Mouse (Mus musculus) layer of hippocampus, adult 6 months (tissue): ENCODE data around the gene Rbm42. TPM values are rescaled to one million over a fixed set of nuclear protein-coding genes. Genes with fewer than 3 reads are reported as not detected.

ENCODE experiments used
- long read RNA-seq, 2 experiments: library from polyadenylated mRNA; unstranded; transcript quantifications; one replicate each; pipeline ENCODE4 v2.0.0; 2019 to 2020
- polyA plus RNA-seq: library from polyadenylated mRNA; unstranded; fragments of <200 nt; fragmentation: Nextera tagmentation; gene quantifications from 2 replicates; pipeline ENCODE4 v1.2.3, GENCODE M21; 2021

Gene Rbm42
- polyA plus RNA-seq: 136 and 146 TPM in 2 replicates
- long read RNA-seq, experiment 1, transcript Rbm42-202 (9 exons, 1,526 nt): major isoform, 133 of 285 reads
- long read RNA-seq, experiment 1, transcript Rbm42-201 (10 exons, 1,784 nt): minor isoform, 115 of 285 reads
- long read RNA-seq, experiment 1, partial matches to known transcripts: 24 of 285 reads
- long read RNA-seq, experiment 1, other reads (novel, unspliced or antisense): 13 of 285 reads
- long read RNA-seq, experiment 2, transcript Rbm42-201 (10 exons, 1,784 nt): minor isoform, 313 of 662 reads
- long read RNA-seq, experiment 2, transcript Rbm42-202 (9 exons, 1,526 nt): major isoform, 321 of 662 reads
- long read RNA-seq, experiment 2, partial matches to known transcripts: 4 of 662 reads
- long read RNA-seq, experiment 2, other reads (novel, unspliced or antisense): 24 of 662 reads

GRCm38 (mm10) chr7:30649591-30650540, at the start of gene Rbm42:
Gene Rbm42, minus strand, starts transcription at chr7:30650317.

DNA sequence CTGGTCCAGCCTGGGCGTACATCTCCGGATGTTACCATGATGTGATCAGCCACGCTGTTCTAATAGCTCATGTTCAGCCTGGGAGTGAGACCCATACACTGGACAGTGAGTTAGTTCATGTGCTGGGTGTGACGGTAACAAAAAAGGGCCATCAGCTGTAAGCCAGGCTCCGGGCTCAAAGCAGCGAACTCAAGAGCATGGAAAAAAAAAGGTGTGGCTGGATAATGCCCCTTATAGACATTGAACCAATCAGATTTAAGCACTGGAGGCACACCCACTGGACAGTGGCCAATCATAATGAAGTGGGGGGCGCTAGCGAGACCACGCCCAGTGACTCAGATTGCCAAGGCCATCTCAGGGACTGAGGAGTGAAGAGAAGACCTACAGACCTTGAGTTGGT, 48.5 kb upstream of the Rbm42 start, which contains the start of gene 2200002J24Rik:
TSS of gene 2200002J24Rik (plus strand) at position 338 of the 400 bp plus-strand sequence.

GRCm38 (mm10) chr7:30671480-30671879, 21.4 kb upstream of the Rbm42 start, which contains the start of gene Pmis2:
Gene Pmis2, minus strand, starts transcription at chr7:30671605.

DNA sequence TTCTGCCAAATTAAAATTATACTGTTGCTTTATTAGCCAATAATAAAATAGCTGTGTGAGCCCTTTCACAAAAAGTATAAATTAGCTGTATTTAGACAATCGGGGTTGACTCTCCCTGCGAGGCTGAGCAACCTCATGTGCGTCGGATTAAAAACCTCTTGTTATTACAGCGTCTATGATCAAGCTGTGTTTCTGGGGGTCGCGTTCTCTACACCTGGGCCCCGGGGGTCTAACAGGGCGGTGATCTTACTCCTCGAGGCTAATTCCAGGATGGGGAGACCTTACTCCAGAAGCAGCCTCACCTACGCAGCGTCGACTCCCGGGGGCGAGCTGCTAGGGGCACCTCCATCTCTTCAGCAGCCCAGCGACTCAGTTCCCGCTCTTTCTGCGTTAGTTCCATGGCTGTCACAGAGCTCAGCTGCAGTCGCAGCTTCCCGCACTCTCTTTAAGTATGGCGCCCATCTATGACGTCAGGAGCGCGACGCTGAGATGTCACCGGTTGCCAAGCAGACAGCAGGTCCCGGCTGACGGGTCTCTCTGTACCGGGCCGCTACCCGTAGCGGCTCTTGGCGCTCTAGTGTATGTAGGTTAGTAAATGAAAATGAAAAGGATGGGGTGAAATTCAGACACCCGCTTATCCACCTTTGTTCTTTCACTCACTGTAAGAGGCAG, 14.5 kb upstream of the Rbm42 start, which contains the start of gene Haus5:
TSS of gene Haus5 (minus strand) at position 466 of the 672 bp plus-strand sequence.

DNA sequence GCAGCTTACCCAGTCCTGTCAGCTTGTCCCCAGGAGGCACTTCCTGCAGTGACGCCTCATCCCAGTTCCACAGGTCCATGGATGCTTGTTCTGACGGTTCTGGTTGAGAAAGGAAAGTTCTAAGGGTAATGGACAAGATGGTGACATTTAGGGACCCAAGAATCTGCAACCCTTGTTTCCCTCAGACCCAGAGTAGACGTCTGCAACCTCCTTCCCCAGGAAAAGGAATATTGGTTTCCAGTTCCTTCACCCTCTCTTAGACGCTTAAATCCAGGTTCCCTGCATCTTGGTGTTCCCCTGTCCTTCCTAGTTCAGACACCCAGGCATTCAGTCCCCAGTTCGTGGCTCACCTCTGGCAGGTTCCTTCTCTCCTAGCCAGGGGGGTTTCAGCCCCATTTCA, 14.4 kb downstream of the Rbm42 start, which contains the start of gene Etv2:
TSS of gene Etv2 (minus strand) at position 101 of the 400 bp plus-strand sequence.

DNA sequence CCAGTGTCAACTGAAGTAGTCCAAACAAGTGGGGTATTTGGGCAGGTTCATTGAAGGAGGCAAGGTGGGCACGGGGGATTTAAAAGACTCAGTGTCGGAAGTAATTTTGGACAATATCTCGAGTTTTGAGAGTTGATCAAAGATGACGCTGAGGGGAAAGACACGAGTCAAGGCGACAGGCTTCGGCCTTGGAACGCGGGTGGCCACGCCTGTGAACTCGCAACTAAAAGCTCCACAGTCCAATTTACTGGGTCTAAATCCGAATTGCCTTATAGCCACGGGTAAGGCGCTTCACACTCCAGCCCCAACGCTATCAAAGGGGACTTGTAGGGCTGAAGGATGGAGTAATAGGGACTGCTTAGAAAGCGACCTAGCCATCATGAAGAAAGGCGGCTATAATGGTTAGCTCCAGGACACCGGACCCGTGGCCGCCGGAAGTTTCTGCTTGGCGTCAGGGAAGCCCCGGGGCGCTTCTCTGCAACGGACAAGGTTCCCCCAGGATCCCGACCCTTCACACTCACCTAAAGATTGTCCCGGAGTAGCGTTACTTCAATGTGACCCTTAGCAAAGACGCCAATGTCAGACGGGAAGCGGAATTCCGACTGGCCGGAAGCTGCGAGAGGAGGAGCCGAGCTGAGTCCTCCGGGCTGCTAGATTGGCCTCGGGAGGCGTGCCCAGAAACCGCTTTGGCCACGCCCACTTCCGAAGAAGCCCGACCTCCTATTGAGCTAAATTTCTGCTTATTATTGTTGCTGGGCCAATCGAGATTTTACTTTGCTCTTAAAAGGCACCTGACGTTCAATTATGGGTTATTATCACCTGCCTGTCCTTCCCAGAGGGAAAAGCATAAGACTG, 24.4 kb downstream of the Rbm42 start, which contains the start of gene Cox6b1:
TSS of gene Cox6b1 (minus strand) at position 622 of the 855 bp plus-strand sequence.

GRCm38 (mm10) chr7:30612654-30613402, 37.3 kb downstream of the Rbm42 start, which contains the start of gene Upk1a:
Gene Upk1a, minus strand, starts transcription at chr7:30612847.

DNA sequence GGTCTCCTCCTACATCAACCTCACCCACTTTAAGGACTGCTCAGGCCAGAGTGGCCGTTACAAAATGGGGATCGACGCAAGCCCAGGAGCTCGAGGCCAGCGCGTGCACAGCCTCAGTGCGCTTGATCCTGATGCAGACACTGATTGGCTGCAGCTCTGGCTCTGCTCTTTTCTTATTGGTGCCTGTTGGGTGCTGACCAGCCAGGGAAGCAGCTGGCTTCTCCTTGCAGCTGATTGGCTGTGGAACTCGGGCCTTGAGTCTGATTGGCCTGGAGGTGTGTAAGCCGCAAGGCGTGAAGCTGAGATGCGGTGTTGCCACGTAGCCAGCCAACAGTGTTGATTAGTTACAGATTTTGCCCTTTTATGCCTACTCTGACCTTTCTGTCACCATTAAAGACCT, 51.3 kb downstream of the Rbm42 start, which contains the start of gene Zbtb32:
TSS of gene Zbtb32 (minus strand) at position 124 of the 400 bp plus-strand sequence.

Other genes starting within 250 kb of the Rbm42 start
- gene Tyrobp, start 236.6 kb downstream of the Rbm42 start, polyA plus RNA-seq: 120 and 125 TPM in 2 replicates
- gene Hcst, start 230.5 kb downstream of the Rbm42 start, polyA plus RNA-seq: 2.7 and 3.0 TPM in 2 replicates
- gene Nfkbid, start 228.6 kb downstream of the Rbm42 start, polyA plus RNA-seq: 0.40 and 0.80 TPM in 2 replicates
- 316 and 379 TPM in 2 replicates for gene Aplp1, start 204.8 kb downstream of the Rbm42 start, polyA plus RNA-seq
- gene Kirrel2, start 192.6 kb downstream of the Rbm42 start, polyA plus RNA-seq: 1.9 and 2.2 TPM in 2 replicates
- 0.90 and 0.92 TPM in 2 replicates for gene Nphs1, start 192.0 kb downstream of the Rbm42 start, polyA plus RNA-seq
- gene Prodh2, start 156.7 kb downstream of the Rbm42 start, polyA plus RNA-seq: not detected in 2 replicates
- 43.0 and 61.1 TPM in 2 replicates for gene Arhgap33, start 115.3 kb downstream of the Rbm42 start, polyA plus RNA-seq
- 6.1 and 6.3 TPM in 2 replicates for gene Hspb6, start 98.1 kb downstream of the Rbm42 start, polyA plus RNA-seq
- 1.2 and 4.0 TPM in 2 replicates for gene Proser3, start 98.0 kb downstream of the Rbm42 start, polyA plus RNA-seq
- gene Lin37, start 90.5 kb downstream of the Rbm42 start, polyA plus RNA-seq: 65.8 and 69.9 TPM in 2 replicates
- 122 and 127 TPM in 2 replicates for gene U2af1l4, start 87.0 kb downstream of the Rbm42 start, polyA plus RNA-seq
- gene Gm49396, start 87.0 kb downstream of the Rbm42 start, polyA plus RNA-seq: 0.33 and 0.40 TPM in 2 replicates
- 190 and 201 TPM in 2 replicates for gene Psenen, start 86.7 kb downstream of the Rbm42 start, polyA plus RNA-seq
- gene Igflr1, start 84.9 kb downstream of the Rbm42 start, polyA plus RNA-seq: 0.46 and 0.69 TPM in 2 replicates
- 1.4 and 3.8 TPM in 2 replicates for gene Kmt2b, start 61.6 kb downstream of the Rbm42 start, polyA plus RNA-seq
- gene Zbtb32, start 51.4 kb downstream of the Rbm42 start, polyA plus RNA-seq: 0.23 and 0.30 TPM in 2 replicates
- not detected in 2 replicates for gene Upk1a, start 37.5 kb downstream of the Rbm42 start, polyA plus RNA-seq
- gene Cox6b1, start 24.2 kb downstream of the Rbm42 start, polyA plus RNA-seq: 2,257 and 2,565 TPM in 2 replicates
- gene Etv2, start 14.5 kb downstream of the Rbm42 start, polyA plus RNA-seq: not detected in 2 replicates
- 3.7 and 4.0 TPM in 2 replicates for gene Haus5, start 14.7 kb upstream of the Rbm42 start, polyA plus RNA-seq
- gene Pmis2, start 21.3 kb upstream of the Rbm42 start, polyA plus RNA-seq: not detected in 2 replicates
- gene 2200002J24Rik, start 48.6 kb upstream of the Rbm42 start, polyA plus RNA-seq: not detected in 2 replicates
- 1.1 and 1.2 TPM in 2 replicates for gene Atp4a, start 61.9 kb upstream of the Rbm42 start, polyA plus RNA-seq
- 194 and 230 TPM in 2 replicates for gene Tmem147, start 79.2 kb upstream of the Rbm42 start, polyA plus RNA-seq
- not detected in 2 replicates for gene Gapdhs, start 93.4 kb upstream of the Rbm42 start, polyA plus RNA-seq
- 3.8 and 3.9 TPM in 2 replicates for gene Sbsn, start 101.2 kb upstream of the Rbm42 start, polyA plus RNA-seq
- 2.9 and 4.1 TPM in 2 replicates for gene Dmkn, start 113.4 kb upstream of the Rbm42 start, polyA plus RNA-seq
- not detected in 2 replicates for gene Krtdap, start 137.6 kb upstream of the Rbm42 start, polyA plus RNA-seq
- not detected in 2 replicates for gene Ffar2, start 173.5 kb upstream of the Rbm42 start, polyA plus RNA-seq
- not detected in 2 replicates for gene Ffar3, start 205.9 kb upstream of the Rbm42 start, polyA plus RNA-seq
- gene Ffar1, start 211.2 kb upstream of the Rbm42 start, polyA plus RNA-seq: not detected in 2 replicates
- gene Cd22, start 230.0 kb upstream of the Rbm42 start, polyA plus RNA-seq: 0.04 and 0.13 TPM in 2 replicates